Mouse (Mus musculus): ENCODE data around the gene Eps8. TPM values are rescaled to one million over a fixed set of nuclear protein-coding genes. Genes with fewer than 3 reads are reported as not detected.
"Not testable (repeated sequence)": the region's sequence is repeated elsewhere in the genome, so short reads cannot be mapped to it uniquely, and the experiment has no call there.

Gene Eps8
- total RNA-seq, 2 experiments from 2014 or later = 28.9 to 34.8 TPM

GRCm38 (mm10) chr6:137493211-137494135, 161.2 kb downstream of the Eps8 start:
- ATAC-seq (ENCODE audit: poor library complexity, severe bottlenecking) = no peak

- ATAC-seq (ENCODE audit: poor library complexity, severe bottlenecking) = no peak
Observed at GRCm38 (mm10) chr6:137492582-137492981, 162.1 kb downstream of the Eps8 start.

- ATAC-seq (ENCODE audit: poor library complexity, severe bottlenecking) = no peak
Observed at GRCm38 (mm10) chr6:137491659-137492058, 163.0 kb downstream of the Eps8 start.

- no peak for ATAC-seq (ENCODE audit: poor library complexity, severe bottlenecking)
Observed at GRCm38 (mm10) chr6:137490115-137490514, 164.6 kb downstream of the Eps8 start.

- ATAC-seq (ENCODE audit: poor library complexity, severe bottlenecking) = no peak
Observed at GRCm38 (mm10) chr6:137487443-137487842, 167.2 kb downstream of the Eps8 start.

GRCm38 (mm10) chr6:137482891-137483290, 171.8 kb downstream of the Eps8 start:
- ATAC-seq (ENCODE audit: poor library complexity, severe bottlenecking) = no peak

- not testable (repeated sequence) for ATAC-seq (ENCODE audit: poor library complexity, severe bottlenecking)
Observed at GRCm38 (mm10) chr6:137475695-137476094, 179.0 kb downstream of the Eps8 start.

- no peak for ATAC-seq (ENCODE audit: poor library complexity, severe bottlenecking)
Observed at GRCm38 (mm10) chr6:137473433-137473832, 181.2 kb downstream of the Eps8 start.

GRCm38 (mm10) chr6:137472129-137472528, 182.5 kb downstream of the Eps8 start:
- no peak for ATAC-seq (ENCODE audit: poor library complexity, severe bottlenecking)

GRCm38 (mm10) chr6:137470901-137471598, 183.6 kb downstream of the Eps8 start:
- peak; percentile 83 for ATAC-seq (ENCODE audit: poor library complexity, severe bottlenecking)

GRCm38 (mm10) chr6:137469541-137469940, 185.1 kb downstream of the Eps8 start:
- no peak for ATAC-seq (ENCODE audit: poor library complexity, severe bottlenecking)

- no peak for ATAC-seq (ENCODE audit: poor library complexity, severe bottlenecking)
Observed at GRCm38 (mm10) chr6:137467696-137468095, 187.0 kb downstream of the Eps8 start.

GRCm38 (mm10) chr6:137466256-137466655, 188.4 kb downstream of the Eps8 start:
- ATAC-seq (ENCODE audit: poor library complexity, severe bottlenecking) = no peak

GRCm38 (mm10) chr6:137465253-137465652, 189.4 kb downstream of the Eps8 start:
- ATAC-seq (ENCODE audit: poor library complexity, severe bottlenecking) = no peak

GRCm38 (mm10) chr6:137463771-137464170, 190.9 kb downstream of the Eps8 start:
- ATAC-seq (ENCODE audit: poor library complexity, severe bottlenecking) = no peak

- no peak for ATAC-seq (ENCODE audit: poor library complexity, severe bottlenecking)
Observed at GRCm38 (mm10) chr6:137458136-137458535, 196.5 kb downstream of the Eps8 start.

GRCm38 (mm10) chr6:137457210-137457609, 197.5 kb downstream of the Eps8 start:
- ATAC-seq (ENCODE audit: poor library complexity, severe bottlenecking) = no peak

GRCm38 (mm10) chr6:137456064-137456463, 198.6 kb downstream of the Eps8 start:
- no peak for ATAC-seq (ENCODE audit: poor library complexity, severe bottlenecking)

- peak; percentile 93 for ATAC-seq (ENCODE audit: poor library complexity, severe bottlenecking)
Observed at GRCm38 (mm10) chr6:137455537-137456041, 199.1 kb downstream of the Eps8 start.

GRCm38 (mm10) chr6:137446116-137446515, 208.6 kb downstream of the Eps8 start:
- not testable (repeated sequence) for ATAC-seq (ENCODE audit: poor library complexity, severe bottlenecking)

- no peak for ATAC-seq (ENCODE audit: poor library complexity, severe bottlenecking)
Observed at GRCm38 (mm10) chr6:137443089-137443488, 211.6 kb downstream of the Eps8 start.
